Comparison of ENCODE assay signal across 13 mouse cellular contexts in genomic region chr14:62639111-62639510, GRCm38 (mm10). TPM values are rescaled to one million over a fixed set of nuclear protein-coding genes. Genes with fewer than 3 reads are reported as not detected.
DNase-seq lines count a peak whose midpoint lies in the region; ATAC-seq and TF ChIP-seq lines count a peak whose summit lies in the region.
"Had no signal": no experiment of that assay in that cellular context is flagged by ENCODE, and none has a peak within 500 bp of the region (broad histone marks: within the 10 kb centered on the region; RNA-seq: fewer than 3 reads in every experiment).

No protein-coding gene starts in this region.

- H3K9ac ChIP-seq in heart, embryonic 12.5 days = no peak overlapping the region
- no peak overlapping the region for H3K9ac ChIP-seq in neural tube, embryonic 13.5 days
- H3K9ac ChIP-seq: limb, embryonic 13.5 days had no signal

- H3K27ac ChIP-seq in heart, embryonic 12.5 days (ENCODE audit: poor library complexity, severe bottlenecking) = no peak overlapping the region
- peak overlapping the region; percentile 30 for H3K27ac ChIP-seq in neural tube, embryonic 13.5 days (replicated peaks)
- H3K27ac ChIP-seq: limb, embryonic 13.5 days had no signal

- TF ChIP-seq CTCF in brain, embryonic 14.5 days (IDR thresholded peaks at IDR 0.05; ENCODE audit: borderline replicate concordance, extremely low read depth, insufficient read depth, insufficient read length) = peak; percentile 1; the same call in 1 of the 2 replicates

- no peak for TF ChIP-seq POLR2A in brain, embryonic 14.5 days (IDR thresholded peaks at IDR 0.05; ENCODE audit: borderline replicate concordance, extremely low read depth, insufficient read depth, insufficient read length, poor library complexity, severe bottlenecking)

- 0 out of 2 replicates have a peak, but pooled peaks cover 5% of the 10 kb centered on the region for H3K4me1 ChIP-seq in heart, embryonic 12.5 days (replicated peaks)
- peaks cover 25% of the 10 kb centered on the region for H3K4me1 ChIP-seq in neural tube, embryonic 13.5 days (replicated peaks)

- no peaks in the 10 kb centered on the region for H3K36me3 ChIP-seq in heart, embryonic 12.5 days
- no peaks in the 10 kb centered on the region for H3K36me3 ChIP-seq in neural tube, embryonic 13.5 days
- H3K36me3 ChIP-seq: limb, embryonic 13.5 days had no signal

- ATAC-seq in heart, embryonic 12.5 days (ENCODE audit: insufficient number of reproducible peaks, low FRiP score) = no peak
- ATAC-seq in neural tube, embryonic 13.5 days (ENCODE audit: low read depth) = no peak

- WGBS in heart, embryonic 12.5 days = 60% methylated on average over 6 of the region's 6 CpGs
- 71% methylated on average over 6 of the region's 6 CpGs for WGBS in neural tube, embryonic 13.5 days

- no peak overlapping the region for H3K4me2 ChIP-seq in heart, embryonic 12.5 days
- H3K4me2 ChIP-seq in neural tube, embryonic 13.5 days = no peak overlapping the region
- H3K4me2 ChIP-seq: limb, embryonic 13.5 days had no signal

- no peaks in the 10 kb centered on the region for H3K9me3 ChIP-seq in heart, embryonic 12.5 days (replicated peaks)
- no peaks in the 10 kb centered on the region for H3K9me3 ChIP-seq in neural tube, embryonic 13.5 days
- H3K9me3 ChIP-seq: limb, embryonic 13.5 days had no signal

- H3K4me3 ChIP-seq in heart, embryonic 12.5 days = no peak overlapping the region
- no peak overlapping the region for H3K4me3 ChIP-seq in neural tube, embryonic 13.5 days
- H3K4me3 ChIP-seq: limb, embryonic 13.5 days had no signal

- no peaks in the 10 kb centered on the region for H3K27me3 ChIP-seq in heart, embryonic 12.5 days (replicated peaks)
- no peaks in the 10 kb centered on the region for H3K27me3 ChIP-seq in neural tube, embryonic 13.5 days
- H3K27me3 ChIP-seq: limb, embryonic 13.5 days had no signal

- peak; percentile 30 to 49 for DNase-seq in heart, adult 18-20 months
- DNase-seq in neural tube, embryonic 10.5 days (ENCODE audit: extremely low spot score, low spot score) = no peak
- DNase-seq in brain, embryonic 14.5 days (ENCODE audit: low read depth) = no peak
- DNase-seq in lung, postnatal 25 days (ENCODE audit: low spot score) = peak; percentile 7
- no peak for DNase-seq in urinary bladder, postnatal 10 days (ENCODE audit: low spot score)
- no peak for DNase-seq in spleen, adult 18-20 months

RNA-seq across cellular contexts. Expression of gene Serpine3, which starts 24.4 kb away (rescaled TPM):
- not detected for total RNA-seq in heart, adult 18-20 months (2021)
- polyA plus RNA-seq in heart, embryonic 12.5 days (2016; fragmentation: Nextera tagmentation; extraction: Ambion mirVana) = 0.27 TPM in 1 of 2 replicates, not detected in the other
- not detected in 2 replicates for polyA plus RNA-seq in neural tube, embryonic 13.5 days (2015; fragmentation: Nextera tagmentation; extraction: Ambion mirVana)
- 0.11 TPM in 1 of 2 replicates, not detected in the other for polyA plus RNA-seq in brain, embryonic 14.5 days (2012; rRNA removed)
- total RNA-seq: common myeloid progenitor, adult 5-6 weeks; granulocyte monocyte progenitor cell, adult 5-6 weeks had no signal
- polyA plus RNA-seq: limb, embryonic 13.5 days; neural tube, embryonic 11.5 days; urinary bladder, adult 2 months had no signal

Comparison
In these comparisons a context has a peak if more than half of its experiments do, and no peak if none do; other contexts are left out.
1. DNase-seq: peak in heart, adult 18-20 months (2 of 2) and lung, postnatal 25 days (single experiment); none in neural tube, embryonic 10.5 days (single experiment), brain, embryonic 14.5 days (single experiment), urinary bladder, postnatal 10 days (single experiment) and spleen, adult 18-20 months (0 of 2).